Mouse (Mus musculus): ENCODE results near the gene Mrpl3.

DNA sequence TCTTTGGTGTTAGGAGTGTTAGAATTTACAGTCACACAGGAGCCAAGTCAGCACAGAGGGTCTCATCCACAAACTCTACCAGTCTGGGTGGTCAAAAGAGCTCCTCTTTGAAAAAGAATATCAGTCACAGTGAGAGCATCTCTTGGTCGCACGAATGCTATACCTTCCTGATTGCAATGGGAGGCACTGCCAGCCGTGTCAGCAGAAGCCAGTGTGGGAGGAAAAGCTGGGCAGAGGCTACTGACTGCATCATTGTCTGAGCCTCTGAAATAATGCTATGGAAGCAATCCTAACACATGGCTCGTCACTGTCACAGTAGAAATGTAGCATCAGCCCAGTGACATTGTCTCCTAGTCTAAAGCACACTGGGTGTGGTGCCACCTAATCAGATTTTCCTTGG, 25.4 kb downstream of the Mrpl3 start:
- TF ChIP-seq CTCF (IDR thresholded peaks at IDR 0.05; ENCODE audit: control insufficient read depth, insufficient read depth, low read length) (no peak), POLR2A (IDR thresholded peaks at IDR 0.05; ENCODE audit: borderline replicate concordance, control insufficient read depth, low read depth, low read length) (no peak)
